Mouse (Mus musculus): ENCODE data around the gene Dlg2. TPM values are rescaled to one million over a fixed set of nuclear protein-coding genes. Genes with fewer than 3 reads are reported as not detected.

The Dlg2 gene
- polyA plus RNA-seq, 1 experiment from 2014 or later = 28.3 TPM

DNA sequence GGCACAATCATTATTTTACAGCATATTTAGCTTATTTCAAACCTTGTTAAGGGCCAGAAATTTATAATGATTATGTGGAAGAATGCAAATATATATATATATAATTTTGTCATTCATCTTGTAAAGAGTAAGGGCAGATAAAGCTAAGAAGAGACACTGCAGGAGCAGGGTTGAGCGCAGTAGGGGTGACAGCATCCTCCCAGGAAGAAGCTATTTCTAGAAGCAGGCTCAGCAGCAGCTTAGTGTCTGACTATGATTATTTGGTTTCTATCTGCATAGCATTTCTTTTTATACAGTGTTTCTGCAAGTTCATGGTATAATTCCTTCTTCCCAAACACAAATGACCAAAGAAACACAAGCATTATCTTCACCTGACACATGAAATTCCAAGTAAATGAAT lies 1479.1 kb downstream of the Dlg2 start:
- H3K36me3 ChIP-seq (ENCODE audit: control insufficient read depth, insufficient read depth, low read length) = no peaks in the 10 kb centered on the region
- no peak overlapping the region for H3K9ac ChIP-seq (ENCODE audit: low read depth, low read length)

DNA sequence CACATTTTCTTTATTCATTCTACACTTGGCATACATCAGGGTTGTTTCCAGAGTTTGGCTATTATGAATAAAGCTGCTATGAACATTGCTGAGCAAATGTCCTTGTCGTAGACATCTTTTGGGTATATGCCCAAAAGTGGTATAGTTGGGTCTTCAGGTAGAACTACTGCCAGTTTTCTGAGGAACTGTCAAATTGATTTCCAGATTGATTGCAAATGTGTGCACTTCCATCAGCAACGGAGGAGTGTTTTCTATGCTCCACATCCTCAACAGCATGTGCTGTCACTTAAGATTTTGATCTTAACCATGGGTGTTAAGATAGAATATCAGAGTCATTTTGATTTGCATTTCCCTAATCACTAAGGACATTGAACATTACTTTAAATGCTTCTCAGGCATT lies 1486.5 kb downstream of the Dlg2 start:
- no peak for ATAC-seq
- no peaks in the 10 kb centered on the region for H3K4me1 ChIP-seq (ENCODE audit: control insufficient read depth, insufficient read depth, low read depth, low read length)
- WGBS = 84% methylated on average over 2 of the region's 2 CpGs

More for the DNA sequence above, 1479.1 kb downstream of the Dlg2 start:
- H3K27ac ChIP-seq (ENCODE audit: low read depth, low read length) = no peak overlapping the region
- no peaks in the 10 kb centered on the region for H3K9me3 ChIP-seq (ENCODE audit: control insufficient read depth, low read length)
- H3K4me2 ChIP-seq (ENCODE audit: low read length) = no peak overlapping the region
- ATAC-seq = no peak
- WGBS = 92% methylated on average over 1 of the region's 1 CpGs
- no peaks in the 10 kb centered on the region for H3K27me3 ChIP-seq (replicated peaks; ENCODE audit: control insufficient read depth, insufficient read depth, low read length)
- no peaks in the 10 kb centered on the region for H3K4me1 ChIP-seq (ENCODE audit: control insufficient read depth, insufficient read depth, low read depth, low read length)
- H3K4me3 ChIP-seq (ENCODE audit: low read length) = no peak overlapping the region

DNA sequence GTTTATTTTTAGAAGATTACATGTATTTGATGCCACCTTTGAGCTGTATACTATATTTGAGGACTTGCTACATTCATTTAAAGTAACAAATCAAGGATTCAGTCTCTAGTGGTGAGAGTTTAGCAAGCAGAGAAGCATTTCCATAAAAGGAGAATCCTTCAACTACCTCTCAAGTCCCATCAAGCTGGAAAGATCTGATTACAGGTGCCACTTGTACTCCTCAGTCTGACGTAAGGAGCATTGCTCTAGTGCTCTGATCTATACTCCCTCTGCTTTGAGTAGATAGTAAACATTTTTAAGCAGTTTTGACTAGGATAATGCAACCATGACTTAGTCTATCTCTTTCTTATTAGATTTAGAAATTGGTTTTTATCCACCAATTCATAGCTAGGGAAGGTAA lies 1496.5 kb downstream of the Dlg2 start:
- Histone ChIP-seq H3K27ac (ENCODE audit: low read depth, low read length) (no peak overlapping the region), H3K4me1 (ENCODE audit: control insufficient read depth, insufficient read depth, low read depth, low read length) (no peaks in the 10 kb centered on the region), H3K4me2 (ENCODE audit: low read length) (no peak overlapping the region), H3K4me3 (ENCODE audit: low read length) (no peak overlapping the region), H3K36me3 (ENCODE audit: control insufficient read depth, insufficient read depth, low read length) (no peaks in the 10 kb centered on the region), H3K9ac (ENCODE audit: low read depth, low read length) (no peak overlapping the region), H3K9me3 (ENCODE audit: control insufficient read depth, low read length) (no peaks in the 10 kb centered on the region), H3K27me3 (replicated peaks; ENCODE audit: control insufficient read depth, insufficient read depth, low read length) (no peaks in the 10 kb centered on the region)
- no peak for ATAC-seq
- WGBS = 77% methylated on average over 1 of the region's 1 CpGs

More for the DNA sequence above, 1486.5 kb downstream of the Dlg2 start:
- H3K27me3 ChIP-seq (replicated peaks; ENCODE audit: control insufficient read depth, insufficient read depth, low read length) = no peaks in the 10 kb centered on the region
- H3K36me3 ChIP-seq (ENCODE audit: control insufficient read depth, insufficient read depth, low read length) = no peaks in the 10 kb centered on the region
- no peak overlapping the region for H3K4me3 ChIP-seq (ENCODE audit: low read length)
- H3K27ac ChIP-seq (ENCODE audit: low read depth, low read length) = no peak overlapping the region
- H3K9ac ChIP-seq (ENCODE audit: low read depth, low read length) = no peak overlapping the region
- no peak overlapping the region for H3K4me2 ChIP-seq (ENCODE audit: low read length)
- H3K9me3 ChIP-seq (ENCODE audit: control insufficient read depth, low read length) = no peaks in the 10 kb centered on the region

DNA sequence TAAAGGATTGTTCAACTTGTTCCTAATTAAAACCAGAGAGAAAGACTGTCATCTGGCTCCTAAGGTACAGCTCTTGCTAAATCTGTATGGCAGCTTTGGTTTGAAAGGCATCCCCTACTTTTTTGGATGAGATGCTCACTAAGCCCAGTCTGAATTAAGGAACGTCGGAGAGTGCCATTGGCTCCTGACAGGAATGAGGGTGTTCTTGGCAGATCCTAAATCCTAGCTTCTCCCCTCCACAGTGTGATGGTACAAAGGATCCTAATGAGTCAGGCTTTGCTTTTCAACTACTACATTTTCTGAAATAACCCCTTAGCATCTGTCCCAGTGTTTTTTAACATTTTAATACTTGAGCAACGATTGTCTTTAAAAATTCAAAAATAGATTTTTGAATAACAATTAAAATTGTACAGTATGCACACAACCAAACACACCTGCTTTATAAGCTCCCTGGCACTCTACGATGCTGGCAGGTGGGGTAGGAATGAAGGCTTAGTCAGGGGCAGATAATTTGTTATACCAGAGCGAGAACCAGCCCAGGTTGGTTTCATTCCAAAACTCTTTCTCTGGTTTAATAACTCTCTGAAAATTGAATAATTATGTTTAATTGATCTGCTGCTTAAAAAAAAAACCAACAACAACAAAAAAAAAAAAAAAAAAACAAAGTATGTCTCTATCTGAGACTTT lies 1527.4 kb downstream of the Dlg2 start:
- Histone ChIP-seq H3K4me2 (ENCODE audit: low read length) (no peak overlapping the region), H3K9ac (ENCODE audit: low read depth, low read length) (no peak overlapping the region), H3K9me3 (ENCODE audit: control insufficient read depth, low read length) (no peaks in the 10 kb centered on the region), H3K27ac (ENCODE audit: low read depth, low read length) (no peak overlapping the region), H3K4me1 (ENCODE audit: control insufficient read depth, insufficient read depth, low read depth, low read length) (no peaks in the 10 kb centered on the region), H3K27me3 (replicated peaks; ENCODE audit: control insufficient read depth, insufficient read depth, low read length) (no peaks in the 10 kb centered on the region), H3K36me3 (ENCODE audit: control insufficient read depth, insufficient read depth, low read length) (no peaks in the 10 kb centered on the region), H3K4me3 (ENCODE audit: low read length) (no peak overlapping the region)
- ATAC-seq = no peak
- WGBS = 77% methylated on average over 5 of the region's 5 CpGs

DNA sequence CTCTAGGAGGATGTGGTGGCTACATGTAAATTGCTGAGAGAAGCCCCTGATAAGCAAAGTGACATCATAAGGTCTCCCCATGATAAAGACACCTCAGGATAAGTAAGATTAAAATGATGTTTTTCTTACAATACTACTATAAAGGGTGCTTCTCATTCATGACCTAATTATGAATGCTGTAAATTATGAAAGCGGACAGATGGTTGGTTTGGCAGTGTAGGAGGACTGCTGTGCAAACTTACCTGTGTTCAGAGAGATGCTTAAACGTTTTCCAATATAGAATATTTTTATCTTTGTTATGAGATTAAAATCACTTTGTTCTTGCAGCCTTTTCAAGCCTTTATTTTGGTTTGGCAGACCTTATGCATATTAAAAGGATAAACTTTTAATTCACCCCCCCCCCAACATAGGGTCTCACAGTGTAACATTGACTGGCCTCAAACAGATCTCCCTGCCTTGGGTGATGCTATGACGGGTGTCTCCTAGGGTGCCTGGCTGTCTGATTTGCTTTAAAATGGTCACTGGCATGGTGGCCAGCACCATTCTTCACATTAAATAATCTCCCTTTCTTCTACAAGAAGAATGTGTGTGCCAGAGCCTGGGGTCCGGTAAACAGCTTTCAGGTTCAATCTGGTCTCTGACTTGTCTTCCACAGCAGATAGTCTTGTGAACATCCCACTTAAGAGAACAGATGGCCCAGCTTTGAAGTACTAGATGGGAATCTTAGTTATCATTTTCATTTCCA lies 1529.4 kb downstream of the Dlg2 start:
- Histone ChIP-seq H3K4me3 (ENCODE audit: low read length) (no peak overlapping the region), H3K4me2 (ENCODE audit: low read length) (no peak overlapping the region), H3K36me3 (ENCODE audit: control insufficient read depth, insufficient read depth, low read length) (no peaks in the 10 kb centered on the region), H3K9ac (ENCODE audit: low read depth, low read length) (no peak overlapping the region), H3K27me3 (replicated peaks; ENCODE audit: control insufficient read depth, insufficient read depth, low read length) (no peaks in the 10 kb centered on the region), H3K9me3 (ENCODE audit: control insufficient read depth, low read length) (no peaks in the 10 kb centered on the region), H3K4me1 (ENCODE audit: control insufficient read depth, insufficient read depth, low read depth, low read length) (no peaks in the 10 kb centered on the region), H3K27ac (ENCODE audit: low read depth, low read length) (no peak overlapping the region)
- WGBS = 74% methylated on average over 4 of the region's 4 CpGs
- ATAC-seq = no peak

DNA sequence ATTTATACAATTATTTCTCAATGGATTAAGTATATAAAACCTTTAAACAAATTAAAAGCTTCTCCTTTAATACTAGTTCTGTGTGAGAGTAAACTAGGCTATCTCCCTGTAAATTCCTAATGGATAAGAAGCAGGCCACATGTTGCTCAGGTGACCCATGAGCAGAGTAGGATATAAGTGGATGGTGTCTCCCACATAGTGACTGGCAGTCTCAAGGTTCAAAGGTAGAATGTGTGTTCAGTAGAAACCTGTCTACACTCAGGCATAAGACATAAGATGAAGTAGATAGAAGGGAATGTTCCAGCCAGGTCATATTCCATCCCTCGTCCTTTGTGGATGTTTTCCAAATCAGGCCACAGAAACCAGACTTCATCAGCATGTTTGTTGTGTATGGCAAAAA lies 1532.2 kb downstream of the Dlg2 start:
- Histone ChIP-seq H3K4me1 (ENCODE audit: control insufficient read depth, insufficient read depth, low read depth, low read length) (no peaks in the 10 kb centered on the region), H3K9ac (ENCODE audit: low read depth, low read length) (no peak overlapping the region), H3K9me3 (ENCODE audit: control insufficient read depth, low read length) (no peaks in the 10 kb centered on the region), H3K4me3 (ENCODE audit: low read length) (no peak overlapping the region), H3K4me2 (ENCODE audit: low read length) (no peak overlapping the region), H3K27ac (ENCODE audit: low read depth, low read length) (no peak overlapping the region), H3K36me3 (ENCODE audit: control insufficient read depth, insufficient read depth, low read length) (no peaks in the 10 kb centered on the region), H3K27me3 (replicated peaks; ENCODE audit: control insufficient read depth, insufficient read depth, low read length) (no peaks in the 10 kb centered on the region)
- 96% methylated on average over 1 of the region's 1 CpGs for WGBS
- no peak for ATAC-seq

DNA sequence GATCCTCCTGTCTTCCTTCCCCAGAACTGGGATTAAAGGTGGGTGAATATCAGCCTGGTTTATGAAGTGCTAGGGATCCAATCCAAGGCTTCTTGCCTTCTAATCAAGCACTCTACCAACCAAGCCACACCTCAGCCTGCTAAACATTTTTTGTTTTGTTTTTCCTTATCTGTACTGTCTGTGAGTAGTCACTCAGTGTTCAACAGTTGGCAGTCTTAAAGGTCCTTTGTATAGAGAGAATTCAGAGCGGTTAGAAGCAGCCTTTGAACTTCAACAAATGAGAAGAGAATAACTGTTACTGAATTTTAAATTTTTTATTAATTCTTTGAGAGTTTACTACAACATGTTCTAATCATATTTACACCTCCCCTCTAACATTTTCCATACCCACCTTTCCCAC lies 1548.5 kb downstream of the Dlg2 start:
- Histone ChIP-seq H3K4me3 (ENCODE audit: low read length) (no peak overlapping the region), H3K9ac (ENCODE audit: low read depth, low read length) (no peak overlapping the region), H3K27ac (ENCODE audit: low read depth, low read length) (no peak overlapping the region), H3K4me2 (ENCODE audit: low read length) (no peak overlapping the region), H3K27me3 (replicated peaks; ENCODE audit: control insufficient read depth, insufficient read depth, low read length) (no peaks in the 10 kb centered on the region), H3K36me3 (ENCODE audit: control insufficient read depth, insufficient read depth, low read length) (no peaks in the 10 kb centered on the region), H3K9me3 (ENCODE audit: control insufficient read depth, low read length) (no peaks in the 10 kb centered on the region), H3K4me1 (ENCODE audit: control insufficient read depth, insufficient read depth, low read depth, low read length) (no peaks in the 10 kb centered on the region)
- 85% methylated on average over 1 of the region's 1 CpGs for WGBS
- no peak for ATAC-seq

DNA sequence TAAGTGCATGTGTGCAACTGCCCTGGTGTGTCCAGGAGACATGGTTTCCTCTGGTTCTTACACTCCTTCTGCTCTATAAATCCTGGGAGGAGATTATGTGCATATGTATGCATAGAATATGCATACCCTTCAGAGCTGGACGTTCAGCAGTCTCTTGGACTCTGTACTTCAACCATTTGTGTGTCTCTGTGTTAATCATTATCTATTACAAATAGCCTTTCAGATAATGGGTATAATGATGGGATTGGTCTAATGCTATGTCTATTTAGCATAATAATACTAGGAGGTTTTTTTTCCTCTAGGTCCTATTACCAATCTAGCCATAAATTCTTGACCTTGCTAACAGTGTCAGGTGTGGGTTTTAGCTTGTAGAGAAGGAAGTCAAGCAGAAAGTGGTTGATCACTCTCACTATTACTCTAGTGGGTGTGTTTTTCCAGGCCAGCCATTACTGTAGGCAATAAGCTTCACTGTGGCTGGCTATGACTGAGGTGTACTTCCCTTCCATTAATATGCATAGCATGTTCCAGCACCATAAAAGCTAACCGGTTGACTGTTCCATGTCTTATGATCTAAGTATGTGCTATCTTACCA lies 1549.1 kb downstream of the Dlg2 start:
- Histone ChIP-seq H3K27me3 (replicated peaks; ENCODE audit: control insufficient read depth, insufficient read depth, low read length) (no peaks in the 10 kb centered on the region), H3K4me2 (ENCODE audit: low read length) (no peak overlapping the region), H3K36me3 (ENCODE audit: control insufficient read depth, insufficient read depth, low read length) (no peaks in the 10 kb centered on the region), H3K4me1 (ENCODE audit: control insufficient read depth, insufficient read depth, low read depth, low read length) (no peaks in the 10 kb centered on the region), H3K4me3 (ENCODE audit: low read length) (no peak overlapping the region), H3K27ac (ENCODE audit: low read depth, low read length) (no peak overlapping the region), H3K9ac (ENCODE audit: low read depth, low read length) (no peak overlapping the region), H3K9me3 (ENCODE audit: control insufficient read depth, low read length) (no peaks in the 10 kb centered on the region)
- 75% methylated on average over 2 of the region's 2 CpGs for WGBS
- no peak for ATAC-seq

DNA sequence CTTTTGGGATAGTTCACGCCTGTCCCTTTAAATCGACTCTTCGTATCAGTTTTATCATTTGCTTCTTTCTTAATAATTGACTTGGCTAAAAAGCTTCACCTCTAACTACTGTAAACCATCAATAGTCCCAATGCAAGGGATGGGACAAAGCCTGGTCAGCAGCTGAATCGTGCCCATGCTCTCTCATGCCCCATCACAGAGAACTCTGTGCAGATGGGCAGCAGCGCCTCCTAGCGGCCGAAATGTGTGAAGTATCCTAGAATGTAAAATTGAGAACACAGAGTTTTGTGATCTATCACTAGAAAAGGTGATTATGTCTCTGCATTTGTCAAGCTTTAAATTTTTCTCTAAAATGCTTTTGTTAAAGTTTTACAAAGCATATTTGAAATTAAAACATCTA lies 1550.6 kb downstream of the Dlg2 start:
- Histone ChIP-seq H3K27ac (ENCODE audit: low read depth, low read length) (no peak overlapping the region), H3K27me3 (replicated peaks; ENCODE audit: control insufficient read depth, insufficient read depth, low read length) (no peaks in the 10 kb centered on the region), H3K9me3 (ENCODE audit: control insufficient read depth, low read length) (no peaks in the 10 kb centered on the region), H3K9ac (ENCODE audit: low read depth, low read length) (no peak overlapping the region), H3K4me1 (ENCODE audit: control insufficient read depth, insufficient read depth, low read depth, low read length) (no peaks in the 10 kb centered on the region), H3K36me3 (ENCODE audit: control insufficient read depth, insufficient read depth, low read length) (no peaks in the 10 kb centered on the region), H3K4me3 (ENCODE audit: low read length) (no peak overlapping the region), H3K4me2 (ENCODE audit: low read length) (no peak overlapping the region)
- 39% methylated on average over 7 of the region's 7 CpGs for WGBS
- 0 out of 2 replicates have a peak, but pooled peaks have one; percentile 56 for ATAC-seq
